Mouse (Mus musculus) lung, postnatal 0 days (tissue): Measurements from ENCODE around the gene Stk11.

Experiments used
- CTCF ChIP-seq: IDR thresholded peaks from 2 replicates; pipeline ENCODE4 v1.5.1; 2016; ENCODE audit warnings: antibody characterized with exemption, mild to moderate bottlenecking
- EP300 ChIP-seq: IDR thresholded peaks from 2 replicates; pipeline ENCODE4 v1.6.1; 2016; ENCODE audit warnings: antibody characterized with exemption, mild to moderate bottlenecking, control low read depth

DNA sequence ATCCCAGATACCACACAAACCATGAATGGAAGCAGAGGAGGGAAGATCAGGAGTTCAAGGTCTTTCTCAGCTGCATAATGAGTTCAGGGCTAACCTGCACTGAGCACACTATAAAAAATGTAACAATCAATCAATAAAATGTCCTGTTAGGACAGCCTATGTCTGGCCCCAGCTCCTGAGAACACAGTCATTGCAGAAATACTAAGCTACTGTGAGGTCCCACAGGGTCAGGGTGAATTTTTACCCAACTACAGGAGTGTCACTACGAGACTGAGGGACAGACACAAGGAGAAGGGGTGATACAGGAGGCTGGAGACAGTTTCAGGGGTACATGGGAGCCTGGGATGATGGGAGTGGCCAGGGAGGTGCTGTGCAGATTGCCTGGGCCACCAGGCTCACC lies 37.2 kb upstream of the Stk11 start:
- TF ChIP-seq EP300 (no peak), CTCF (no peak)
